Mouse (Mus musculus) hindbrain, embryonic 12.5 days (tissue): Measurements from ENCODE around the gene Ubqln4. TPM values are rescaled to one million over a fixed set of nuclear protein-coding genes. Genes with fewer than 3 reads are reported as not detected.
A peak's percentile ranks its signal among the peaks of the same experiment; 100 is the strongest.

Experiments used
- ATAC-seq: fragments of 200-750 bp; cut with Nextera tagmentation; 2 replicates; pipeline ENCODE4 v1.8.0; 2017; ENCODE audit warnings: moderate TSS enrichment; ENCODE audit not compliant: low FRiP score
- H3K27ac ChIP-seq: fragments of 300-500 bp; sonication (generic); 2 replicates; pipeline ENCODE4 v1.5.1; 2016; ENCODE audit warnings: mild to moderate bottlenecking
- H3K27me3 ChIP-seq: fragments of 300-500 bp; sonication (generic); 2 replicates; pipeline ENCODE4 v1.6.1; 2016; ENCODE audit warnings: mild to moderate bottlenecking
- H3K36me3 ChIP-seq: fragments of 300-500 bp; sonication (generic); 2 replicates; pipeline ENCODE4 v1.6.1; 2016; ENCODE audit warnings: mild to moderate bottlenecking
- H3K4me1 ChIP-seq: fragments of 300-500 bp; sonication (generic); 2 replicates; pipeline ENCODE4 v1.6.1; 2016
- H3K4me2 ChIP-seq: fragments of 300-500 bp; sonication (generic); replicated peaks from 2 replicates; pipeline ENCODE4 v1.6.1; 2016; ENCODE audit warnings: mild to moderate bottlenecking
- H3K4me3 ChIP-seq: fragments of 300-500 bp; sonication (generic); 2 replicates; pipeline ENCODE4 v1.5.1; 2016; ENCODE audit warnings: mild to moderate bottlenecking
- H3K9ac ChIP-seq: fragments of 300-500 bp; sonication (generic); 2 replicates; pipeline ENCODE4 v1.6.1; 2016; ENCODE audit warnings: mild to moderate bottlenecking, moderate library complexity
- H3K9me3 ChIP-seq: fragments of 300-500 bp; sonication (generic); replicated peaks from 2 replicates; pipeline ENCODE4 v1.6.1; 2016; ENCODE audit warnings: mild to moderate bottlenecking
- WGBS: fragments of 180-500 bp; shearing (Covaris S2); methylation state at CpG from one replicate; pipeline ENCODE4 v1.1.7; 2016; 5-methylcytosine and 5-hydroxymethylcytosine counted together
- polyA plus RNA-seq: library from polyadenylated mRNA; unstranded; fragments of >200 nt; fragmentation: Nextera tagmentation; extraction: Ambion mirVana; gene quantifications from 2 replicates; pipeline ENCODE4 v1.2.1, GENCODE M21; 2016

Gene Ubqln4
- 59.4 and 60.7 TPM in 2 replicates for polyA plus RNA-seq

DNA sequence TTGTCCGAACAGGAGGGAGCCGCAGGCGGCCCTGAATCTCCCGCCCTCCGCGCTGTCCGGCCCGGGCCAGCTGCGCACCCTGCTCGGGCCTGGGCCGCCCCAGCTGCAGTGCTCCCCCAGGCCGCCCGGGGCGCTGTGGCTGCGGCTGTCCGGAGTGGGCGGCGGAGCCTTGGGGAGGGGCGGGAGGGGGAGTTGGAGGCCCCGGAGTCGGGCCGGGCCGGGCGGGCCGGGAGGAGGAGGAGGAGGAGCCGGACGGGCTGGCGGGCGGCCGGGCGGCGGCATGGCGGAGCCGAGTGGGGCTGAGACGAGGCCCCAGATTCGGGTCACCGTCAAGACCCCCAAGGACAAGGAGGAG, at the start of gene Ubqln4:
Gene Ubqln4, plus strand, starts transcription at position 234 of the 355 bp plus-strand sequence.
- H3K9ac ChIP-seq = peak within 1 kb of the TSS; percentile 95
- peaks cover 30% of the 10 kb centered on the region for H3K36me3 ChIP-seq
- peak within 1 kb of the TSS; percentile 85 for H3K4me2 ChIP-seq
- H3K9me3 ChIP-seq = no peaks in the 10 kb centered on the region
- H3K4me1 ChIP-seq = peaks cover 26% of the 10 kb centered on the region
- H3K4me3 ChIP-seq = peak within 1 kb of the TSS; percentile 90
- H3K27me3 ChIP-seq = no peaks in the 10 kb centered on the region
- WGBS = under 1% methylated on average over 30 of the region's 37 CpGs
- peak; percentile 89 for ATAC-seq
- peak within 1 kb of the TSS; percentile 94 for H3K27ac ChIP-seq

DNA sequence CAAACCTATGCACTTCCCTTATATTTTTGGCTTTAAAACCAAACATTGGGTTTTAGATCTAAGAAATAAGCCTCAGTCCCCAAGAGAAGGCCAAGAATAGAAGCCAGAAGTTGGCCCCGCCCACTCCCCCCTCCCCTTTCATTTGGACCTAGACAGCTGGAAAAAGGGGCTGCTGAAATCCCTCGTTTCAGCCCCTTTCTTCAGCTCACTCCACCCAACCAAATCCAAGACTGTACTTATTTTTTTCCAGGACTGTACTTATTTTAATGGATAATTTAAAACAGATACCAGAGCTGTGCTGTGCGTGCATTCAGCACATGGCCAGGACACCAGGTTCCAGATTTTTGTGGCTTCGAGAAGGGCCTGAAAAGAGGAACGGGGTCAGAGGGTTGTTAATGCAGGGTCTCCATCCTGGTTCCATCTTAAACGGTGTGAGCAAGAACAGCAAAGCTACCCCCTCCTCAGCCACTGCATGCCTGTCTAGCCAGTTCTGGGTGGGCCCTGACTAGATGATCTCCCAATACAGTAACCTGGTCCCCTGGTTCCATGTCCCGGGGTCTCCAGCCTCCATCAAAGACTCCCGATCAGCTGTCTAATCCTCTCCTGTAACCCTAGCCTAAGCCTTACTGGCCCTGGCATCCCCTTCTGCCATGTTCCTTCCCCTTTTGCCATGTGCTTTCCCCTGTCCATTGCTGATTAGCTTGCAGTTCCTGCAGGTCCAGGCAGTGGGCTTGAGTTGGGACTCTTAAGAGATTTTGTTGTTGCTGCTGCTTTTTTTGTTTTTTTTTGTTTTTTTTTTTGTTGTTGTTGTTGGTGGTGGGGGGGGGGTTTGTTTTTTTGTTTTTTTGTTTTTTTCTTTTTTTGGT, 49.4 kb upstream of the Ubqln4 start:
- H3K4me1 ChIP-seq = peaks cover 28% of the 10 kb centered on the region
- no peak for ATAC-seq
- H3K9me3 ChIP-seq = no peaks in the 10 kb centered on the region
- H3K4me2 ChIP-seq = no peak overlapping the region
- peaks cover 36% of the 10 kb centered on the region for H3K27me3 ChIP-seq
- no peaks in the 10 kb centered on the region for H3K36me3 ChIP-seq
- 45% methylated on average over 8 of the region's 8 CpGs for WGBS
- H3K27ac ChIP-seq = 0 out of 2 replicates have a peak overlapping the region, but pooled peaks have one; percentile 17
- no peak overlapping the region for H3K9ac ChIP-seq
- no peak overlapping the region for H3K4me3 ChIP-seq

DNA sequence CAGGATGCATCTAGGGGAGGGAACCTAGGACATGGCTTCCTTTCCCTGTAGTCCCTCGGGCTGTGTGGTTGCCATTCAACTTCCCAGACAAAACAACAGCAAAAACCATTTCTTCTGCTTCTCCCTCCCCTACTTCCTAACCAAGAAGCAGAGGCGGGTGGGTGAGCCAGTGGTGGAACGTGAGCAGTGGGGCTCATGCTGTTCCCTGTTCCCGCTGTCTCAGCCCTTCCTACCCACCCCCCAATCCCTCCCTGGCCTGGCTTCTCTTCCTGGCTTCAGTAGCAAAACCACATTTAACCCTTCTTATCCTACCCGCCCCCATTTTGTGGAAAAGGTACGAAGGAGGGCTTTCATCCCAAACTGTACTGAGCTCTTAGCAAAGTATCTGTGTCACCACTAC, 48.5 kb upstream of the Ubqln4 start:
- Histone ChIP-seq H3K4me1 (peaks cover 37% of the 10 kb centered on the region), H3K9me3 (no peaks in the 10 kb centered on the region), H3K36me3 (no peaks in the 10 kb centered on the region), H3K27ac (no peak overlapping the region), H3K4me3 (no peak overlapping the region), H3K9ac (no peak overlapping the region), H3K27me3 (peaks cover 35% of the 10 kb centered on the region), H3K4me2 (0 out of 2 replicates have a peak overlapping the region, but pooled peaks have one; percentile 4)
- WGBS = 72% methylated on average over 6 of the region's 6 CpGs
- no peak for ATAC-seq

DNA sequence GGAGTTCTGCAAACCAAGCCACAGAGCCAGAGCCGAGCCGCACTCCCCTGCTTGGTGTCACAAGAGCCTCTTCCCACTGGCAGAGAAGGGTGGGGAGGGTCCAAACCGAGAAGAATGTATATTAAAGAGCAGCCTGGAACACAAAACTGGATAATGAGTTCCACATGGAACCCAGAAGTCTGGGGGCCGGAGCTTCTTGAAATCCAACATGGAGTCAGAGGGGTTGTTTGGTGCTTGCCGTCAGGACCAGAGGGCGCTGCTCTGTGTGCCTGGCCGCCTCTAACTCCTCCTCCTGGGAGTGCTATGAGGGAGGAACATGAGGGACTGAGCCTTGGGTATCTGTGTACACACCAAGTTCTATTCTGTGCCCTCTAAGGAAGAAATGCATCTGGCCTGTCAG, 47.8 kb upstream of the Ubqln4 start:
- ATAC-seq = no peak
- Histone ChIP-seq H3K4me1 (peaks cover 43% of the 10 kb centered on the region), H3K27ac (peak overlapping the region; percentile 2; the same call in 1 of the 2 replicates), H3K9me3 (no peaks in the 10 kb centered on the region), H3K36me3 (no peaks in the 10 kb centered on the region), H3K4me2 (no peak overlapping the region), H3K27me3 (peaks cover 31% of the 10 kb centered on the region), H3K9ac (no peak overlapping the region), H3K4me3 (no peak overlapping the region)
- 48% methylated on average over 7 of the region's 7 CpGs for WGBS

DNA sequence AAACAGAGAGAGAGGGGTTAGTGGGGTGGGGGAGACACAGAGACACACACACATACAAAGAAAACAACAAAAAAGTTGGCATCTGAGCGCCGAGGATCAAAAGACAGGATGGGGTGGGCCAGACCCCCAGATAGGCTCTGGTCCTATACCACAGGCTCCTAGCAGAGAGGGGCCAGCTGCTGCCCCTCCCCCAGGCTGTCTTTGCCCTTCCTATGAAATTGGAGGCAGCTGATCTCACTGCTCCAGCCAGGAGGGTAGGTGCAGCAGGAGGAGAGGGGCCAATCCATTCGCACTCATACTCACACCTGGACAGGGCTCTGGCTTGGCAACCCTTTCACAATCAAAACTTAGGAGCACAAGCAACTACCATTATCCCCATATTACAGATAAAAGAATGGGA, 44.3 kb upstream of the Ubqln4 start:
- Histone ChIP-seq H3K27ac (peak overlapping the region; percentile 91), H3K27me3 (peaks cover 2% of the 10 kb centered on the region), H3K4me1 (peaks cover 47% of the 10 kb centered on the region), H3K4me3 (peak overlapping the region; percentile 31), H3K4me2 (peak overlapping the region; percentile 56), H3K9ac (peak overlapping the region; percentile 59), H3K36me3 (no peaks in the 10 kb centered on the region), H3K9me3 (no peaks in the 10 kb centered on the region)
- 73% methylated on average over 3 of the region's 3 CpGs for WGBS
- peak; percentile 33 for ATAC-seq

DNA sequence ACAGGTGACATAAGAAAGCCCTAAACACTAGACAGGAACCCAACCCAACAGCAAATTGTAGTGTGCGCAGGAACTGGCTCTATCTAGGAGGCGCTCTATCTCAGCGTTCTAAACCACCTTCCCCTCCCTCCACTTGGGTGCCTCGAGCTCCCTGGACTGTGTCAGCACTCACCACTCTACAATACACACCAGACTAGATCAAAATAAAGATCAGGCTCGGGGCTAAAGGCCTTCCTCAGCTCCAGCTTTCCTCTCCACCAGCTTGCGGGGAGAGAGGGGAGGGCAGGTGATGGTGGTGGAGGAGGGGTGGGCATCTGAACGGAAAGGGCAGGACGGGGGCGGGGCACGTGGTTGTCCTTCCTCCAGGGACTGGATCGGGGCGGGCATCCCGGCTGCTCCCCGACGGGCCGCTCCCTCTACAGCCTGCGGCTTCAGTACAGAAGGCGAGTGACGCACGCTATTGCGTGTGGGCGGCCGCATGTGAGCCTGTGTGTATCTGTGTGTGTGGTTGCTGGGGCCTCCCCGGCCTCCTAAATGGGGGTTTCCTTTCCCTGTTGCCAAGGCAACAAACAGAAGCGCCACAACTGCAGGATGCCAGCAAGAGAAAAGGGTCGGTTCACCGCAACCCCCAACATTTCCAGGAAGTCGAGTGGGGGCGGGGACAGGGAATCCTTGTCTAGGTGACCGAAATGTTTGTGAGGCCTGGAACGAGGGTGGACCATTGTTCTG, 43.7 kb upstream of the Ubqln4 start, which contains the start of gene Lmna:
Gene Lmna, minus strand, starts transcription at position 265 of the 729 bp plus-strand sequence.
- no peaks in the 10 kb centered on the region for H3K9me3 ChIP-seq
- H3K9ac ChIP-seq = peak within 1 kb of the TSS; percentile 59
- H3K27me3 ChIP-seq = no peaks in the 10 kb centered on the region; the same call in 1 of the 2 replicates
- H3K27ac ChIP-seq = peak within 1 kb of the TSS; percentile 91
- no peaks in the 10 kb centered on the region for H3K36me3 ChIP-seq
- under 1% methylated on average over 31 of the region's 31 CpGs for WGBS
- H3K4me2 ChIP-seq = peak within 1 kb of the TSS; percentile 56
- peak; percentile 96 for ATAC-seq
- H3K4me1 ChIP-seq = peaks cover 48% of the 10 kb centered on the region
- H3K4me3 ChIP-seq = peak within 1 kb of the TSS; percentile 31

DNA sequence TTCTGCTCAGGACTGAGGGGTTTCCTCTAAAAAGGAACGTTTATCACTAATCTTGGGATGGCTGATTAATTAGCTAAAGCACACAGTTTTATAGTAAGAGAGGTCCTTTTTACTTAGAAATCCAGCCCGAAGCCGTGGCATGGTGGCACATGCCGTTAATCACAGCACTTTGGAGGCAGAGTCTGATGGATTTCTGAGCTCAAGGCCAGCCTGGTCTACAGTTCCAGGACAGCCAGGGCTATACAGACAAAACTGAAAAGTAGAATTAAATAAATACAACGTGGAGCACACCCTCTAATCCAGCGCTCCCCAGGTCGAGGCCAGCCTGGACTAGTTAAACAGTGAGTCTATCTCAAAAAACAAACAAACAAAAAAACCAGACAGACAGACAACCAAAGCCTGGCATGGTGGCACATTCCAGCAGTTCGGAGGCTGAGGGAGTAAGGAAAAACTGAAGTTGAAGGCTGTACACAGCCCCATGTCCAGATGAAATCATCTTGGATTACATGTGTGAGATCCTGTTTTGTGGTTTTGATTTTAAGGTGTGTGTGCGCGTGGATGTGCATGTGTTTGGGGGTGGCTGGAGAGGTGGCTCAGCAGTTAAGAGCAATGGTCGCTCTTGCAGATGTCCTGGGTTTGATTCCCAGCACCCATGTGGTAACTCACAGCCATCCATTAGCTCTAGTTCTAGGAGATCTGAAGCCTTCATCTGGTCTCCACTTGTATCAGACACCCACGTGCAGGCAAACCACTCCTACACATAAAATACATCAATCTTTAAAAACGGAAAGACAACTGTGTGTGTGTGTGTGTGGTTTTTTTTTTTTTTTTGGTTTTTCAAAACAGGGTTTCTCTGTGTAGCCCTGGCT, 42.9 kb upstream of the Ubqln4 start:
- WGBS = 56% methylated on average over 13 of the region's 13 CpGs
- H3K27me3 ChIP-seq = no peaks in the 10 kb centered on the region

DNA sequence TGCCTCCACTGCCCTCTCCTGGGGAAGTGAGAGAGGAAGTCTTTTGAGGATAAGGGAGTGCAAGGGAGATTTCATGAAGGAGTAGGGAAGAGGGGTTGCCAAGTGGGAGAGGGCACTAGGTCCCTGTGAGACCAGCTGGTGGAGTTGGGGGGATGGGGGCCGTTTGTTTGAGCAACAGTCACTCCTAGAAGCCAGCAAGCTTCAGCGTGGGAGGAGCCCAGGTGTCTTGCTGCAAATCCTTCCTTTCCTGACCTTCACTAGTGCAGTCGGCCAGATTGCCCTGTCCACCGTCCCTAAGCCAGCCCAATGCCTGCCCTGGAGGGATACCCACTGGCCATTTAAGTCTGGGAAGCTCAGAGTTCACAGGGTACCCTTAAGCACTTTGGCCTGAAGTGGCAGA, 42.0 kb upstream of the Ubqln4 start:
- H3K27me3 ChIP-seq = no peaks in the 10 kb centered on the region
- no peaks in the 10 kb centered on the region for H3K9me3 ChIP-seq
- H3K4me3 ChIP-seq = no peak overlapping the region
- ATAC-seq = no peak
- H3K4me1 ChIP-seq = peaks cover 44% of the 10 kb centered on the region
- H3K4me2 ChIP-seq = no peak overlapping the region
- H3K9ac ChIP-seq = no peak overlapping the region
- WGBS = 62% methylated on average over 4 of the region's 4 CpGs
- no peaks in the 10 kb centered on the region for H3K36me3 ChIP-seq
- H3K27ac ChIP-seq = no peak overlapping the region

More for the DNA sequence above, 42.9 kb upstream of the Ubqln4 start:
- Histone ChIP-seq H3K9me3 (no peaks in the 10 kb centered on the region), H3K27ac (peak overlapping the region; percentile 91), H3K36me3 (no peaks in the 10 kb centered on the region), H3K4me1 (peaks cover 44% of the 10 kb centered on the region), H3K9ac (peak overlapping the region; percentile 59), H3K4me2 (peak overlapping the region; percentile 56), H3K4me3 (peak overlapping the region; percentile 31)
- no peak for ATAC-seq

DNA sequence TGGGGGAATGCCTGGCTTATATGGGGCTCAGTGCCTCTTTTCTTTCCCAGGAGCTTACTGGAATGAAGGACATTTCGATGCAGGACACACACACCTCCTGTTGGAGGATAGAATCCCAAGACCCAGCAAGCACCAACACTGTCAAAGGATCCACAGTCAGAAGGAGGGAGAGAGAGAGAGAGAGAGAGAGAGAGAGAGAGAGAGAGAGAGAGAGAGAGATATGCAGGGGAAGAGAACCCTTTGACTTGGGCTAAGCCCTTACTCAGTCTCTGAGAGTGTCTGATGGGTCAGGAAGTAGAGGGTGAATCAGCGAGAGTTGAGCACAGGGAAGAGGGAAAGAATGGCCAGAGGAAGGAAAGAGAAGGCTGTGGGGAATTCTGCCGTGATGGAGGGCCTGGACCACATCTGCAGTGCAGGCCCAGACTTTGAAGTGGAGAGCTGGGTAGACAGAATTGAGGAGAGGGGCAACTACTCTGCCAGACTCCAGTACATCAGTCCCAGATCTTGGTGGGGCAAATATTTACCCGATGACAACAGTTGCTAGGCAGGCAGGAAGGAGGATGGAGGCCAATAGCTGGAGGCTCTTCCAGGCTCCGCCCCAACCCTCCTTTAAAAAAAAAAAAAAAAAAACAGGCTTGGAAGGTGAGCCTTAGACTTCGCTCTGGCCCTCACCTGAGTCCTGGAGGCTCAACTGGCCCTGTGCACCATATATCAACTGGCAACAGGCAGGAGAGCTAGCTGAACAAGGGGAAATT, 41.2 kb upstream of the Ubqln4 start:
- Histone ChIP-seq H3K27me3 (no peaks in the 10 kb centered on the region), H3K4me1 (peaks cover 44% of the 10 kb centered on the region), H3K4me3 (no peak overlapping the region), H3K36me3 (no peaks in the 10 kb centered on the region), H3K4me2 (no peak overlapping the region), H3K9ac (0 out of 2 replicates have a peak overlapping the region, but pooled peaks have one; percentile 35), H3K9me3 (no peaks in the 10 kb centered on the region), H3K27ac (peak overlapping the region; percentile 53)
- 35% methylated on average over 6 of the region's 6 CpGs for WGBS
- no peak for ATAC-seq

DNA sequence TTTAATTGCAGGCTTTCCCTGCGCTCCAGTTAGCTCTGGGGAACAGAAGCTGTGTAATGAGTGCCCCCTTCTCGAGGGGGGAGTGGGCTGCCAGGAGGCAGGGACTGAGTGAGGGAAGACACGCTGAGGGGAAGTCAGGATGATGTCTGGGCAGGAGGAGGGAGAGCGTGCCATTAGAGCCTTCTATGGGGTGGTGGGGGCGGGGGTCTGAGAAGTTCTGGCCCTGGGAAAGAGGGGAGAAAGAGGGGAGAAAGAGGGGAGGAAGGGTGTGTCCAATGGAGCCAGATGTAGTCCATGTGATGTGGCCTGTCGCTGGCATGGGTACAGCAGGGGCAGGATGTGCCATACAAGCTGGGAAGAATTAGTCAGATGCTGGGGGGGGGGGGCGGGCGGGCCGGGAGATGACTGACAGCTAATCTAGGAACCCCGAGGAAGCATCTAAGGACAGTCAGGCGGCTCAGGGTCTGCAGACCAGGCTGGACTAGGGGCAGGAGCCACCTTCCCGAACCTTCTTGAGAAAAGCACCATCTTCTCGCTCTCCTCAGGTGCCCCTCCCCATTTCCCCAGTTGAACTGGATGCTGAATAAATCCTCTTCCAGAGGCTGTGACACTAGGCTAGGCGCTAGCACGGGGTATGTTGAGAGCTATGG, 40.5 kb upstream of the Ubqln4 start:
- Histone ChIP-seq H3K27ac (peak overlapping the region; percentile 53; the same call in 1 of the 2 replicates), H3K4me1 (peaks cover 44% of the 10 kb centered on the region), H3K27me3 (no peaks in the 10 kb centered on the region), H3K4me3 (no peak overlapping the region), H3K4me2 (no peak overlapping the region), H3K36me3 (no peaks in the 10 kb centered on the region), H3K9me3 (no peaks in the 10 kb centered on the region), H3K9ac (peak overlapping the region; percentile 35; the same call in 1 of the 2 replicates)
- ATAC-seq = no peak
- WGBS = 42% methylated on average over 14 of the region's 15 CpGs
